Mouse (Mus musculus) forebrain, embryonic 11.5 days (tissue): ENCODE measurements at regions not wholly inside any gene's neighbourhood (a gene's known extent, or its start where the extent isn't known, plus 50 kb on each side); places are given as distances from the start of the nearest gene placed in this dataset.

Experiments used
- ATAC-seq: fragments of 200-750 bp; cut with Nextera tagmentation; replicated peaks from 2 replicates; pipeline ENCODE4 v1.8.0; 2017; ENCODE audit warnings: moderate TSS enrichment; ENCODE audit not compliant: low FRiP score
- DNase-seq: peaks from one replicate; pipeline ENCODE4 v3.0.0-alpha.2; 2017; ENCODE audit warnings: low spot score
- H3K27ac ChIP-seq: fragments of 300-500 bp; sonication (generic); 2 replicates; pipeline ENCODE4 v1.5.1; 2014; ENCODE audit warnings: low read depth, low read length
- H3K27me3 ChIP-seq: fragments of 300-500 bp; sonication (generic); 2 replicates; pipeline ENCODE4 v1.6.1; 2014; ENCODE audit warnings: mild to moderate bottlenecking, low read length, mixed read lengths; ENCODE audit not compliant: control insufficient read depth, insufficient read depth
- H3K36me3 ChIP-seq: fragments of 300-500 bp; sonication (generic); 2 replicates; pipeline ENCODE4 v1.6.1; 2014; ENCODE audit warnings: mild to moderate bottlenecking, low read length, moderate library complexity, mixed read lengths; ENCODE audit not compliant: control insufficient read depth, insufficient read depth
- H3K4me1 ChIP-seq: fragments of 300-500 bp; sonication (generic); replicated peaks from 2 replicates; pipeline ENCODE4 v1.6.1; 2014; ENCODE audit warnings: low read length, mixed read lengths; ENCODE audit not compliant: control insufficient read depth, insufficient read depth
- H3K4me2 ChIP-seq: fragments of 300-500 bp; sonication (generic); 2 replicates; pipeline ENCODE4 v1.6.1; 2014; ENCODE audit warnings: low read depth, mild to moderate bottlenecking, low read length, moderate library complexity, mixed read lengths; ENCODE audit not compliant: severe bottlenecking
- H3K4me3 ChIP-seq: fragments of 300-500 bp; sonication (generic); 2 replicates; pipeline ENCODE4 v1.5.1; 2014; ENCODE audit warnings: low read depth, low read length
- H3K9ac ChIP-seq: fragments of 300-500 bp; sonication (generic); 2 replicates; pipeline ENCODE4 v1.6.1; 2014; ENCODE audit warnings: low read length
- H3K9me3 ChIP-seq: fragments of 300-500 bp; sonication (generic); 2 replicates; pipeline ENCODE4 v1.6.1; 2016; ENCODE audit warnings: low read length, mixed read lengths; ENCODE audit not compliant: control insufficient read depth
- WGBS: fragments of 180-500 bp; shearing (Covaris S2); extraction: QIAGEN DNeasy Blood & Tissue Kit; methylation state at CpG from one replicate; pipeline ENCODE4 v1.1.7; 2014; 5-methylcytosine and 5-hydroxymethylcytosine counted together

- ATAC-seq (no peak), DNase-seq (no peak)
- WGBS: 93% methylated on average over 2 of the region's 2 CpGs
- no peaks in the 10 kb centered on the region for H3K36me3 ChIP-seq
- H3K4me3 ChIP-seq: no peak overlapping the region
- no peak overlapping the region for H3K9ac ChIP-seq
- no peak overlapping the region for H3K27ac ChIP-seq
- no peaks in the 10 kb centered on the region for H3K9me3 ChIP-seq
- H3K4me2 ChIP-seq: no peak overlapping the region
- H3K27me3 ChIP-seq: no peaks in the 10 kb centered on the region
- no peaks in the 10 kb centered on the region for H3K4me1 ChIP-seq
Observed at GRCm38 (mm10) chr6:104082242-104082641, 410.3 kb upstream of the Cntn6 start.

GRCm38 (mm10) chr6:104108386-104108785 is 384.2 kb upstream of the Cntn6 start:
- Histone ChIP-seq H3K27me3 (no peaks in the 10 kb centered on the region), H3K27ac (no peak overlapping the region), H3K36me3 (no peaks in the 10 kb centered on the region), H3K9me3 (no peaks in the 10 kb centered on the region), H3K4me3 (no peak overlapping the region), H3K4me1 (no peaks in the 10 kb centered on the region), H3K9ac (no peak overlapping the region), H3K4me2 (no peak overlapping the region)
- ATAC-seq (no peak), DNase-seq (no peak)
- 88% methylated on average over 5 of the region's 5 CpGs for WGBS
